Mouse (Mus musculus) R1 (cell line): ENCODE results near the gene Cdk5rap3.
A peak's percentile ranks its signal among the peaks of the same experiment; 100 is the strongest.

Source experiments
- DNase-seq: peaks from one replicate; pipeline ENCODE4 v3.0.0-alpha.2; 2018; ENCODE audit warnings: low read depth, low spot score

Gene Cdk5rap3

DNA sequence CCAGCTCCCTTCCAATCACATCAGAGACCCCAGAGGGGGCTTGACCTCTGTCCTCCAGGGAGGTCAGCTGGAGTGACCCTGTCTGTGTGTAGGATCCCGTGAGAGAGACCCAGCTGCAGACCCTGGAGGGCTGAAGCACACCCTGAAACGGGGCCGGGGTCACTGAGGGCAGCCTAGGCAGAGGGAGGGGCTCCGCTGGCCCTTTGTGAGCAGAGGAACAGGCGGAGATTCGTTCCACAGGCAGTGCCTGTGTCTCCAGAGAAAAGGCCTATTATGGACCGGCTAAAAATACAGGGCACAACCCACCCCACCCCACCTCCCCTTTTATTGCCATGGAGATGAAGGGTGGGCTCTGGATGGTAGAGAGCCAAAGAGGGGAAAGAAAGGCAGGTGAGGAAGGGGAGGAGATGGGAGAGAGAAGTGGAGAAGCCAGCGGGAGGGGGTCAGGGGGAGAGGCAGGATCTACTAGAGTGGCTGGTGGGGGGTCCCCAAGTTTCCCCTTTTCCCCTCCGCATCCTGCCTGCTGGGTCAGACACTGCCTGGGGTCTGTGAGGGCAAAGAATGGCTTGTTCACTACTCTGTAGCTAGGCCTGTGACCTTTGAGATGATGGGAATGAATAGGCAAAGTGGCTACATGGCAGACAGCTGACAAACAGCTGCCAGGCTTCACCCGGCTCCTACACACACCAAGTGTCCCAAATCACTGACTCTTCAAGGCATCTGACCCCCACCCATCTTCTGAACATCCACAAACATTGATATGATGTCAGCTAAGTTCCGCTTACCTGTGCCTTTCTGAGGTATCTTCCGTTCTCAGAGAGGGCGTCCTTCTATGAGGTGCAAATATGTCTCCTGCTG lies 16.6 kb downstream of the Cdk5rap3 start:
- peak; percentile 48 for DNase-seq

DNA sequence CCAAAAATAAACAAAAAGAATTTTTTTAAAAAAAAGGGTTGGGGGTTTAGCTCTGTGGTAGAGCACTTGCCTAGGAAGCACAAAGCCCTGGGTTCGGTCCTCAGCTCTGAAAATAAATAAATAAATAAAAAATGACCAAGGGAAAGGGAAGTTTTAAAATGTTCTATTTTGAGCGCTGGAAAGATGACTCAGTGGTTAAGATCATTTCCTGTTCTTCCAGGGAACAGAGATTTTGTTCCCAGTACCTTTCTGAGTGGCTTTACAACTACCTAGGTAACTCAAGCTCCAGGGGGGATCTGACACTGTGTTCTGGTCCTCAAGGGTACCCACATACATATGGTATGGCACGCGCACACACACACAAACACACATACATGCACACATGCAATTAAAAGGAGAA lies 20.4 kb downstream of the Cdk5rap3 start:
- DNase-seq, result no peak

DNA sequence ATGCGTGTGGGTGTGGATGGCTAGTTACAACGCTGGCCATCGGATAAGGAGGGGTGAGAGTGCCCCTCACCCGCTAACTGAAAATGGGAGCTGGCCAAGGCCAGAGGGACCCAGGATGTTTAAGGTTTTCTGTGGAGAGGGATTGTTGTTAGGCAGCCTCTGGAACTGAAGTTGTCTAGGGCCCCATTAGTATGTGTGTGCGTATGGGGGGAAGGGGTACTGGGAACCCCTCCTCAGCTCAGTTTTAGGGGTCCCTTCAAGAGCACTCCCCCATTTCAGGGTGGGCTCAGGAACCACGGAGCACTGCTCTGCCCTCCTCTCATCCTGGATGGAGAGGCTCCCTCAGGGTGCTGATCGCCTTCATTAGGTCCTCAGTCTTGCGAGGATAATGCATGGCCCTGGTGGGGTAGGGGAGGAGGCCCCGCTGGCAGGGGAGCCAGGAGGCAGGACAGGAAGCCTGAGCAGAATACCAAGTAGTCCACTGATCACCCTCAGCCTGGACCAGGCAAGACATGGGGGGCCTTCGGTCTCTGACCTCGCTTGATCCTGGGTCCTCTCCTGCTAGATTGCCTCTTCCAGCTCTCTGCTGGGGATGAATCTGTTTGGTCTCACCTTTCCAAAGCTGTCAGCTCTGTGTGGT lies 23.0 kb downstream of the Cdk5rap3 start:
- no peak for DNase-seq

DNA sequence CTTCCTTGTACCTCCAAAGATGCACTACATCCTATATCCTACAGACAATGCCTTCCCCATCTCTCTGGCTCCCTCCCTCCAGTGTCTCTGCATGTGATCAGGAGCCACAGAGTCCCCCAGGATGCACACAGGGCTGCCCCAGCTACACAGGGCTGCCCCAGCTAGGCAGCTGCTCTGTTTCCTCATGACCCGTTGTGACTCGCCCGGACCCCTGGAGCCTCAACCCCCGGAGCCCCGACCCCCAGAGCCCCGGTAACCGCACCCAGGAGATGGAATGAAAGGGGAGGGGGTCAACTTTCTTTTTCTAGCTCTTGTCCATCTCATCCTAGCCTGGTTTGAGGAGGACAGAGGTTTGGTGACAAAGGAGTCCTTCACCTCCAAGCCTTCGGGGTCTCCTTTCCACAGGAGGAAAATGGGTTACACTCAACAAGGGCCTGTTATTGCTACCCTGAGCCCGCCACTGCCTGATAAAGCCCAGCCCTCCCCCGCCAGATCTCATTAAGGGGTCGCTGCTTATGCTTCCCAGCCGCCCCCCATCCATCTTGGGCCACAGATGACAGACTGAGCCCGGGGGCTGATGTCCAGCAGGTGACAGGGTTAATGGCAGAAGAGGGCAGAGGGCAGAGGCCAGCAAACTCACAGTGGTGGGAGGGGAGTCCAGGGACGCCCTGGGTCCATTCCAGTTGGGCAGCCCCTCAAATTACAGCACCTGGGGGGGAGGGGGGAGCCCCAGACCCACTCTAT lies 24.3 kb downstream of the Cdk5rap3 start:
- DNase-seq, result no peak

DNA sequence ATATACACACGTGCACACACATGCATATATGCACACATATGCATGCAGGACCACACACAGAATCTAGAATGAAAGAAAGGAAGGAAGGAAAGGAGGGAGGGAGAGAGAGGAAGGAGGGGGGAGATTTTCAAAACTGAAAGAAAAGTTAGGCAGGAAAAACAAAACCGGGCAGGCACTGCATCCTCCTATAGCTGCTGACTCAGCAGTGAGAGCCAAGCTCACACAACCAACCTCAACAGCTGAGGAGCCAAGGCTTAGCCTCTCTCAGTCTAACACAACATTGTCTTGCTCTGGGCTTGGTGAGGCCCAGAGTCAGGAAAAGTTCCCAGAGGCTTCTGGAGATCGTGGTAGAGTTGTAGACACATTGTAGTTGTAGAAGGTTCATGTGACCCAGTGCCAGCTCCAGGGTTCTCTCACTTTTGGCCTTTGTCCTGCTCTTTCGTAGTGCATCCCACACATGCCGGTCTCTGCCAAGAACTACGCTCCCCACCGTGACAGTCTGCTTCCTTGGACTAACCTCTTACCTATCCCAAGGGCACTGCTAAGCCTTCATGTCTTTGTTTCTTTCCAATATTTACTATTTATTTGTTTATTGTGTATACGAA lies 29.3 kb downstream of the Cdk5rap3 start:
- DNase-seq, result no peak

DNA sequence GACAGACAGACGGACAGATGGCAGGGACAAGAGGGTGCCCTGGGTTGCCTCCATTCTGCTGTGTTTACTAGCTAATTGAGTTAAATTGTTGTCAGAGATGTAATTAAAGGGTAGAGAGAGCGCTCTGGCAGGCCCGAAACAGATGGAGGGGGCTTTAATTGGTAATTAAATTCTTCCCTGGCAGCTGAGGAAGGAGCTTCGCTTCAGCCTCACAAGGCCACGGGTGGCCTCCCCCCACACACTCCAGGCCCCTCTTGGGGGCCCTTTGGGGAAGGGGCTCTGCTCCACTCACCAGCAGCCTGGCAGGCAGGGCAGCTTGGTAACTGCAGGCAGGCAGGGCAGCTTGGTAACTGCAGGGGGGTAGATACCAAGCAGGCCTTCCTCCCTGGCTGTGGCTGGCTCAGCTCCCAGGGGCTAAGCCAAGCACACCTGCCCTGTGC lies 30.4 kb downstream of the Cdk5rap3 start:
- no peak for DNase-seq

DNA sequence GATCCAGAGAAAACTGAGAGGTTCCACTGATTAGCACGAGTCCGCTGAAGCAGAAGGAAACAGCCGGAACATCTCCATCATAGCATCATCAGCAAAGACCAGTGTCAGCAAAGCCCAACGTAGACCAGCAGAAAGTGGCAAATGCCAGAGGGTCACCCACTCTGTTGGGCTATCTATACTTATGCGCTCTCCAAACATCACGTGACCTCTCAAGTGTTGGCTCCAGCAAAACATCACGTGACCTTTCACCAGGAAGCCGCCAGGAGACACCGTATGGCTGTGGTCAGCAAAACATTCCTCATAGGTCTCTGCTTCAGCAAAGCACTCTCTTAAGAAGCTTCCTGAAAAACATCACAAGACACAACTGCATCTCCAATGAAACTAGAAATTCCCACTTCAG lies 36.0 kb downstream of the Cdk5rap3 start:
- DNase-seq, result no peak

DNA sequence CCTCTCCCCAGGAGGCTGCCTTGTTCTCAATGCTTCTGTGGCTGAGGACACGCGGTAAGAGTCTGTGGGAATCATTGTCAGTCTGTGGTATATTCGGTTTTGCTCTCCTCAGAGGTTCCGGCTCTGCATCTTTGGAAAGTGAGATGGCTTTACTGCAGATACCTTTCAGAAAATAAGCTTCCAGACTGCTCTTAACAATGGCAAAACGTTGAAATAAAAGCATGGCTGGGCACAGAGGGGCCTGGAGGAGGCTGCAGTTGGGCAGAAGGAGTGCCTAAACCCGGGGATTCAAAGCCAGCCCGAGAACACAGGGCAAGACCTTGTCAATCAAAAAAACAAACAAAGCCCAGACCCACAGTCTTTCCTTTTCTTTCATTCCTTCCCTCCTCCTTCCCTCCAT lies 36.9 kb downstream of the Cdk5rap3 start:
- DNase-seq, result no peak

DNA sequence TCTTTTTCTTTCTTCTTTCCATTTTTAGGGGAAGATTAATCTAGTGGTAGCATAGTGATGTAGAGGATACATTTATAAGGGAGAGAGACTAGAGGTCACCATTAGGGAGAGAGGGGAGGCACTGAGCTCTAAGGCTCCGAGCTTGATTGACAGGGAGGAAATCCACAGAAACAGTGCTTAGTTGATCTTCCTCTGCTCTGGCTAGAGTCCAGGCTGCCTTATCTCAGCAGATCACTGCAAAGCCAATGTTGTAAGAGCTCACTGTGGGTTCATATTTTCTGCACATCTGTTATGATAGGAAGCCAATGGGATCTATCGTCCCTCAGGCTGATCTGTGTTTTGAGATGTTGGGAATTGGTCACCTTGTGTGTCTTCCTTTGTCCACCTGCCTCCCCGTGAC lies 37.6 kb downstream of the Cdk5rap3 start:
- DNase-seq, result no peak

DNA sequence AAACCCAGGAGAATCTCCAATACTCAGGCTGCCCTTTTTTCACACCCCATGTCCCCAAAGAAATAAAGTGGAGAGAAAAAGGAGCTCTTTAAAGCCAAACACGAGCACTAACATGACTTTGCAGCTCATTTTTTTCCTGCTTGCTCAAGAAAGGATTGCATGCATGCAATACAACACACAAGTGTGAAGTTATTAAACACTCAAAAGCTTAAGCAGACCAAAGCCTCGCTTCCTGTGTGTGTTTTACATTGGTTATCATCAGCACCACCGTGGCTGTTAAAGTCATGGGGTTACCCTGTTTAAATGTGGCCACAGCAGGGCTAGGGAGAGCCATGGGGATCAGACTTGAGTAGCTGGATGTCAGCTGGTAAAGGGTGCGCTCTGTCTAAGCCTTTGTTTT lies 39.2 kb downstream of the Cdk5rap3 start:
- no peak for DNase-seq

DNA sequence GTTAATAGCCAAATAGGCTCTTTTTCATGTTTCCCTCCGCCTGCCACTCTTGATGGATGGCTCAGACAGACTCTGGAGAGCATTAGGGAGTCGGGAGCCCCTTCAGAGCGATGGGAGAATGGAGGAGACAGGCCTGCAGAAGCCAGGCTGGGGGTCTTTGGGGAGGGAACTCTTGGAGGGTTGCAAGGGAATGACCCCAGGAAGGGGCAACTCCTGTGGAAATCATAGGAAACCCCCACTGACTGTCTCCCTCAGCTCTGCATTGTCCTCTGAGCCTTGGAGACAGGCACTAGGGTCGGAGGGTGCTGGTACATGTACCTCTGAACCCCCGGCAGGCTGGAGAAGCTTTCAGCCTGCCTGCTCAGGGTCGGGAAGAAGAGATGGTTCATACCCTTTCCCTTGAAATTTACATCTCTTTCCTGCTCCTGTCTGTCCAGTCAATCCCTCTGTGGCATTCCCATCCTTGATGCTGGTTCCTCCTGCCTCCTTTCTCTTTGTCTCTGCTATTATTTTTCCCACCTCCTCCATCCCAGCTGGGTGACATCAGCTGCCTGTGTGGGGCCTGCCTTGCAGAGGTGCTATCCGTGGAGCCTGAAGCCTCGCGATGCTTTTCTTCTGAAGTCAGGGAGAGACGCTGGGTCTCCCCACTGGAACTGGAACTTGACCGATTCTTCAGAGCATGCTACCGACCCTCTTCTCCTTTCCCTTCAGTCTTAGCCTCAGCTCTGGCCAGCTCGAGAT lies 39.8 kb downstream of the Cdk5rap3 start:
- no peak for DNase-seq

DNA sequence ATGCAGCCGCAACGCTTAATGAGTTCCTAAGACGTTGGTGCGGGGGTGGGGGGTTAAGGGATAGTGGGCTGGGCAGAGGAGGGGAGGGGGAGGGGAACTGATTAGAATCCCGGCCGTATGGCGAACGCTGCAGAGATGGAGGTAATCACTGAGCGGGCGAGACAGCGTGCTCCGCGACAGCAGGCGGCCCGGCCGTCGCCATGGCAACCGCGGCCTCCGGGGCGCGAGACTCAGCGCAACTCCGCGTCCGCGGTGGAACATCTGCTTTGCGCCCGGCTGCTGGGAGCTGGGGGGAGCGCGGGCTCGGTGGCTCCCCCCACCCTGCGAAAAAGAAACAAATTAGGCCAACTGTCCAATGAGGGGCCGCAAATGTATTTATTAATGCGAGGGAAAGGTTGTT lies 40.6 kb downstream of the Cdk5rap3 start:
- peak; percentile 76 for DNase-seq

DNA sequence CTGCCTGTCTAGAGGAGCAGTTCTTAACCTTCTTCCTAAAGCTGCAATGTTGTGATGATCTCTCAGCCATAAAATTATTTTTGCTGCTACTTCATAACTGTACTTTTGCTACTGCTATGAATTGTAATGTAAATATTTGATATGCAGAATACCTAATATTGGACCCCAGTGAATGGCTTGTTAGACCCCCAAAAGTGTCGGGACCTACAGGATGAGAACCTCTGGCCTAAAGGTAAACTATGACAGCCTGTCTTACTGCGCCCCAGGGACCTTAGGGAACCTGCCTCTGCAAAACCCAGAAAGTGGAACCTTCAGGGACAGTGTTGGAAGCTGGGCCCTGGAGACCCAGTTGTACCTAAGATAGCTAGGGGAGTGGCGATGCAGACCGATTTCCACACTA lies 41.0 kb downstream of the Cdk5rap3 start:
- no peak for DNase-seq

DNA sequence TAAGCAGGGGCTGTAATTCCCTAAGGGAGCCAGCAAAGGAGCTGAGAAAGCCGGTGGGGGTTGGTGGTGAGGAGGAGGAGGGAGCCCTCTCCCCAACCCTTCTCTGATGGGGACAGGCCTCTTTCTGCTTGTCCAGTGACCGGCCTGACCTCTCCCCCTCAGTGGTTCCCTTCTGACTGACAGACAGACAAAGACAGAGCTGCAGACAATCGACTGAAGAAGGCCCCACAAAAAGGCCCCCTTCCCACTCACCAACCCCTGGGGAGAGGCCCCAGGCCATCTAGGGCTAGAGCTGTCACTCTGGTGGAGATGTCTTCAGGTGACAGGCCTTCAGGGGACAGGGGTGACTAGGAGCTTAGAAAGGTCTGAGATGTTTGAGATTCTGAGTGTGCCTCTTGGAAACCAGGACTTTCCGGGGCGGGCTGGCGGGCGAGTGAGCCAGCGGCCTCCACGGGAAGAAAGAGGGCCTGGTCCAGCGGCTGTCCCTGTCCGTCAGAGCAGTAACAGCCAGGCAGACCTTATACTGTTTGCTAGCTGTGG lies 42.6 kb downstream of the Cdk5rap3 start:
- no peak for DNase-seq

DNA sequence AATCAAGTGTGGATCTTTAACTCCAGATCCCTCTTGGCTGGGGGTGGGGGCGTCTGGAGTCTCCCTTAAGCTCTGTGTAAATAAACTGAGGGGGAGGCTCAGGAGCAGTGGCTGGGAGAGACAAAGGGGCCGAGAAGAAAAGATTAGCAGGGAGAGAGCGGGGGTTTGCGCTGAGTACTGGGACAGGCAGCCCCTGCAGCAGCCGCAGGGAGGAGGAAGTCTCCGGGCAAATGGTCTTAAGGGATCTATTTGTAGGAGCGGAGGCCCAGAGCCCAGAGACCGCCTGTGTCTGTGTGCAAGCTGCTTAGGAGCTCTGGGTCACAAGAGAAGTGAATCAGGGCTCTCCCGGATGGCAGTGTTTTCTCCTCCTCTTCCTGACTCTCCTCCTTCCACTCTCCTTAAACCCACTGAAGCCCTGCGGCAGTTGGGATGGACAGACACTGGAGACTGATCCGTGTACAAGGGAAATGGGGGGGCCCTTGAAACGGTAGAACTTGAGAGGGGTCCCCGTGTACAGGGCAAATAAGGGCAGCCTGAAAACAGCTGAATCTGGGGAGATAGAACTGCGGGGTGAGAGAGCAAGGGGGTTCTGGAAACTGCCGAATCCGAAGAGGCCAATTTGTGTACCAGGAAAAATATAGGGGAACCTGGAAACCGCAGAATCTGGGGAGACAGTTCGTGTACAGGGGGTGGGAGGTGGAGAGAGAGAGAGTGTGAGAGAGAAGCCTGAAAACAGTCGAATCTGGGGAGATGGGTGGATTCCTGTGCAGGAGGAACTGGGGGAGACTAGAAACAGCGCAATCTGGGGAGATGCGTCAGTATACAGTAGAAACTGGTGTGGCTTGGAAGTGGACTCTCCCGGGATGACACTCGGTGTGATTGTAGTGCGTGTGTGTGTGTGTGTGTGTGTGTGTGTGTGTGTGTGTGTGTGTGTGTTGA lies 43.6 kb downstream of the Cdk5rap3 start:
- DNase-seq, result peak; percentile 34

DNA sequence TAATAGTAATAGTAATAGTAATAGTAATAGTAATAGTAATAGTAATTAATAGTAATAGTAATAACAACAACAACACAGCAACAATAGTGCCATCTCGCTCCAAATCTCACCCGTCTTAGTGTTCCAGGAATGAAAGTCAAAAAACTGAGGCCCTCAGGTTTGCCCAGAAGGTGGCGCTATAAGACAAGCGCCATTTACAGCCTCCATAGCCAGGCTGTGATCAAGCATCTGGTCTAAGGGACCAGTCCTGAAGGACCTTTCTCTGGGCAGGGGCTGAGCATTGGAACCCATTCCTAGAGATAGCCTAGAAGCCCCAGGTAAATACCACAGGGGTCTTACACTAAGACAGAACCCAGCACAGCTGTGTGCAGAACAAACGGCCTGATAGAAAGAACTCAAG lies 49.1 kb downstream of the Cdk5rap3 start:
- peak; percentile 83 for DNase-seq

DNA sequence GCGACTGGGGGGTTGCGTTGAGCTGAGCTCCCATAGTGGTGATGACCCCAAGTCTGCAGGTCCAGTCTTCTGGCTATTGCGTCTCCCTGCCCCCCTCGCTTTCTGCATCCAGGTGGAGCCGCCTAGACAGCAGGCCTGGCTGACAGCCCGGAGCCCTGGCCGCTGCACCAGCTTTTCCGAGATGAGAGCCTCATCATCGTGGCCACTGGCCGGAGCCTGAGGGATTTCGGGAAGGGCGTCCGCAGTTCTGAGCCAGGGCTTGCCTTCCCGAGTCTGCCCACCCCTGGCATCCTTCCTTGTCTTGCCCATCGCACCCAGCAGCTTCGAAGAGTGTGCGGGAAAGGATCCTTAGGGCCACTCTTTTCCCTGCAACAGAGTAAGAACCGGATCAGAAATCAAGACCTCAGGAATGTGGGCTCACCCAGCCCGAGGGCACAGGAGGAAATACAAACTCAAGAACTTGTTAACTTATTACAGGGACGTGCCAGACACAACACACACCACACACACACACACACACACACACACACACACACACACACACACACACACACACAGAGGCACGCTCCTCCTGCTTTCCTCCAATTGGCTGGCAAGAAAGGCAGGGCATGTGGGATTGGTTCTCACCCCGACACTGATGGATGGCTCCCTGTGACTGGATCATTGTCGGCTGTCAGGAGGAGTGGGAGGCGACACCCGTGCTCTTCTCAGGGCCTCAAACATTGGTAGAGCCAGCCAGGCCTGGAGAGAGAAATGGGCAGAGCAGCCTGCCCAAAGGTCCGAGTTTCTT lies 52.9 kb downstream of the Cdk5rap3 start:
- DNase-seq, result peak; percentile 82

DNA sequence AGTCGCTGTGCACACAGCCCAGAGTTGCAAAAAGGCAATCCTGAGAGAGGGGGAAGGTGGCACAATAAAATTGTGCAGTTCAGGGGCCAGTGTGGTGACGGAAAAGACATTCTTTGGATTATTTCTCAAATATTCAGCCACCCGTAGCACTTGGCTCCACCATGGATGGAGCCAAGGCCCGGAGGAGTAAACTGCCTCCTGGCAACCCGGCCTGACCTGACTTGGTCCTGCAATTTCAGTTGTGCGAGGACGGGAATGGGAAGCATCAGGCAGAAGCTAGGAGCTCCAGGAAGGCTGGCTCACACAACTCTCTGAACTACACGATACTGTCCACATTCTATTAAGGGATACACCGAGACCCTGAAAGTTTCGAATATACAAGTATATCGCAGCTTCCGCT lies 53.8 kb downstream of the Cdk5rap3 start:
- no peak for DNase-seq

DNA sequence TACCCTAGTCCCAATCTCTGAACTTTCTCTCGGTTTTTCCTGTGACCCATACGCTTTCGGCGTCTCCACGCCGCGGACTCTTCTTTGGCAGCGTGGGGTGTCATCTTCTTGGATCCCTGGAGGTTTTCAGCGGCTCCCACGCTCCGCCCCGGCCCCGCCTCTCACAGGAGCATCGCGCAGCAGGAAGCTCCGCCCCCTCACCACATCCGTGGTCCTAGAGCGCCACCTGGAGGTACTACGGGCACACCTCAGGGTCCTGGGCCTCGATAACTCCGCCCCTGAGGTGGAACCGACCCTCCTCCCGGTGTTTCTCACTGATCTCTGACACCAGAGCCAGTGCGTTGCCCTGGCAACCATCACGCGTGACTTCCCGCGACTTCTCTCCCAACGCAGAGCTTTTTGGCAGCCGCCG lies 54.4 kb downstream of the Cdk5rap3 start:
- peak; percentile 97 for DNase-seq
